Comparison of ENCODE assay signal across 13 mouse cellular contexts in the genomic region with DNA sequence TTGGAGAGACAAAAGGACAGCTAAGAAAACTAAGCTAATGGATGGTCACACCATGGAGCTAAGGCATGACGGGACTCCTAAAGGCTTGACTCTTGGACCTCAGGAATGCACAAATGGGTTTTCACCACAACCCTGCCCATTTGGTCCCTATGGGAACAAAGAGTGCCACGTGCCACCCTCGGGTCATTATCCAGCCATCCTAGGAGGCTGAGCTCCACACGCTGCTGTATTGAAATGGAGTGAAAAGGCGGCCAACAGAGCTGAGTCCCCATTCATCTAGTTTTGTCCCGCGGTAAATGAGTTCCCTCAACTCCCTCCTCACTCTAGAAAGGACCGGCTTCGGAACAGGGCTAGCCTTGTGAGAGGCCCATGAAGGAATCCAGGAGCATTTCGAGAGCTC. TPM values are rescaled to one million over a fixed set of nuclear protein-coding genes. Genes with fewer than 3 reads are reported as not detected.
DNase-seq lines count a peak whose midpoint lies in the region; ATAC-seq lines count a peak whose summit lies in the region.
"Had no signal": no experiment of that assay in that cellular context is flagged by ENCODE, and none has a peak within 500 bp of the region (broad histone marks: within the 10 kb centered on the region; RNA-seq: fewer than 3 reads in every experiment).

No protein-coding gene starts in this region.

- peak; percentile 69 for DNase-seq in embryo, embryonic 10 days (ENCODE audit: low spot score)
- peak; percentile 77 for DNase-seq in forebrain, embryonic 11.5 days (ENCODE audit: low spot score)
- DNase-seq in neural tube, embryonic 11.5 days (ENCODE audit: low spot score) = peak; percentile 69
- no peak for DNase-seq in cerebellum, adult 18-20 months
- no peak for DNase-seq in layer of hippocampus, adult 8-10 months (ENCODE audit: low spot score in 2 of 2)
- no peak for DNase-seq in spleen, adult 18-20 months
- DNase-seq: kidney, adult 8-10 months; lung, adult 18-20 months; right cerebral cortex, adult 18-20 months had no signal

- H3K4me2 ChIP-seq in forebrain, embryonic 11.5 days (ENCODE audit: low read depth, low read length, severe bottlenecking) = no peak overlapping the region
- no peak overlapping the region for H3K4me2 ChIP-seq in hindbrain, embryonic 13.5 days
- no peak overlapping the region for H3K4me2 ChIP-seq in neural tube, embryonic 11.5 days (ENCODE audit: low read depth)
- H3K4me2 ChIP-seq: heart, embryonic 13.5 days had no signal

- H3K36me3 ChIP-seq in forebrain, embryonic 11.5 days (ENCODE audit: control insufficient read depth, insufficient read depth, low read length) = no peaks in the 10 kb centered on the region
- H3K36me3 ChIP-seq in hindbrain, embryonic 13.5 days = peaks cover 6% of the 10 kb centered on the region; the same call in 1 of the 2 replicates
- no peaks in the 10 kb centered on the region; the same call in 1 of the 2 replicates for H3K36me3 ChIP-seq in neural tube, embryonic 11.5 days (ENCODE audit: control insufficient read depth, insufficient read depth, low read length)

- no peaks in the 10 kb centered on the region for H3K9me3 ChIP-seq in forebrain, embryonic 11.5 days (ENCODE audit: control insufficient read depth, low read length)
- H3K9me3 ChIP-seq in hindbrain, embryonic 13.5 days = no peaks in the 10 kb centered on the region
- no peaks in the 10 kb centered on the region for H3K9me3 ChIP-seq in neural tube, embryonic 11.5 days (ENCODE audit: control insufficient read depth, low read length)
- H3K9me3 ChIP-seq: heart, embryonic 13.5 days had no signal

- no peak overlapping the region for H3K9ac ChIP-seq in forebrain, embryonic 11.5 days (ENCODE audit: low read length)
- no peak overlapping the region for H3K9ac ChIP-seq in hindbrain, embryonic 13.5 days
- H3K9ac ChIP-seq in neural tube, embryonic 11.5 days (ENCODE audit: low read length) = no peak overlapping the region
- H3K9ac ChIP-seq: heart, embryonic 13.5 days had no signal

- no peak overlapping the region for H3K4me3 ChIP-seq in forebrain, embryonic 11.5 days (ENCODE audit: low read depth, low read length)
- H3K4me3 ChIP-seq in hindbrain, embryonic 13.5 days = no peak overlapping the region
- H3K4me3 ChIP-seq in neural tube, embryonic 11.5 days (ENCODE audit: low read depth, low read length) = no peak overlapping the region
- H3K4me3 ChIP-seq: heart, embryonic 13.5 days; left cerebral cortex, adult 2 months had no signal

- H3K27ac ChIP-seq in forebrain, embryonic 11.5 days (ENCODE audit: low read depth, low read length) = no peak overlapping the region
- no peak overlapping the region for H3K27ac ChIP-seq in hindbrain, embryonic 13.5 days
- H3K27ac ChIP-seq in neural tube, embryonic 11.5 days (ENCODE audit: low read depth, low read length) = no peak overlapping the region
- H3K27ac ChIP-seq: heart, embryonic 13.5 days; left cerebral cortex, adult 2 months had no signal

- WGBS in forebrain, embryonic 11.5 days = 16% methylated on average over 10 of the region's 10 CpGs
- WGBS in hindbrain, embryonic 13.5 days = 26% methylated on average over 10 of the region's 10 CpGs
- WGBS in neural tube, embryonic 11.5 days = 21% methylated on average over 10 of the region's 10 CpGs

- H3K4me1 ChIP-seq in forebrain, embryonic 11.5 days (replicated peaks; ENCODE audit: control insufficient read depth, insufficient read depth, low read length) = no peaks in the 10 kb centered on the region
- peaks cover 8% of the 10 kb centered on the region; the same call in 1 of the 2 replicates for H3K4me1 ChIP-seq in hindbrain, embryonic 13.5 days (replicated peaks)
- H3K4me1 ChIP-seq in neural tube, embryonic 11.5 days (ENCODE audit: control insufficient read depth, insufficient read depth, low read length) = no peaks in the 10 kb centered on the region

- peaks cover 61% of the 10 kb centered on the region for H3K27me3 ChIP-seq in forebrain, embryonic 11.5 days (ENCODE audit: control insufficient read depth, insufficient read depth, low read length)
- H3K27me3 ChIP-seq in hindbrain, embryonic 13.5 days = peaks cover 59% of the 10 kb centered on the region
- no peaks in the 10 kb centered on the region for H3K27me3 ChIP-seq in neural tube, embryonic 11.5 days (ENCODE audit: control insufficient read depth, insufficient read depth, low read length)
- H3K27me3 ChIP-seq: heart, embryonic 13.5 days had no signal

- ATAC-seq in forebrain, embryonic 11.5 days (replicated peaks; ENCODE audit: low FRiP score) = peak; percentile 76
- ATAC-seq in hindbrain, embryonic 13.5 days (ENCODE audit: low FRiP score) = peak; percentile 69
- ATAC-seq in neural tube, embryonic 11.5 days (ENCODE audit: insufficient read depth, low FRiP score, low TSS enrichment) = peak; percentile 67
- ATAC-seq: CD4-positive, CD25-positive, alpha-beta regulatory T cell, adult 4 months had no signal

RNA-seq across cellular contexts. Expression of a gene that starts 53.4 kb away (rescaled TPM):
- 6.1 and 6.8 TPM in 2 replicates for polyA plus RNA-seq in forebrain, embryonic 11.5 days (2014; fragmentation: Nextera tagmentation; extraction: Ambion mirVana)
- 18.4 and 18.8 TPM in 2 replicates for polyA plus RNA-seq in hindbrain, embryonic 13.5 days (2015; fragmentation: Nextera tagmentation; extraction: Ambion mirVana)
- 11.1 and 13.0 TPM in 2 replicates for polyA plus RNA-seq in neural tube, embryonic 11.5 days (2014; fragmentation: Nextera tagmentation; extraction: Ambion mirVana)
- total RNA-seq in layer of hippocampus, adult 8-10 months (2022) = 10 to 100 TPM; 47.2 to 64.9 (median 57.2) TPM

Comparison
In these comparisons a context has a peak if more than half of its experiments do, and no peak if none do; other contexts are left out.
1. DNase-seq: peak in embryo, embryonic 10 days (single experiment), forebrain, embryonic 11.5 days (single experiment) and neural tube, embryonic 11.5 days (single experiment); none in cerebellum, adult 18-20 months (0 of 2), layer of hippocampus, adult 8-10 months (0 of 2) and spleen, adult 18-20 months (0 of 2).
2. Peak in every context shown above with its lines, with median percentiles within 50 percentile points of each other: ATAC-seq.